Mouse (Mus musculus): ENCODE data around the gene Emx1.

DNA sequence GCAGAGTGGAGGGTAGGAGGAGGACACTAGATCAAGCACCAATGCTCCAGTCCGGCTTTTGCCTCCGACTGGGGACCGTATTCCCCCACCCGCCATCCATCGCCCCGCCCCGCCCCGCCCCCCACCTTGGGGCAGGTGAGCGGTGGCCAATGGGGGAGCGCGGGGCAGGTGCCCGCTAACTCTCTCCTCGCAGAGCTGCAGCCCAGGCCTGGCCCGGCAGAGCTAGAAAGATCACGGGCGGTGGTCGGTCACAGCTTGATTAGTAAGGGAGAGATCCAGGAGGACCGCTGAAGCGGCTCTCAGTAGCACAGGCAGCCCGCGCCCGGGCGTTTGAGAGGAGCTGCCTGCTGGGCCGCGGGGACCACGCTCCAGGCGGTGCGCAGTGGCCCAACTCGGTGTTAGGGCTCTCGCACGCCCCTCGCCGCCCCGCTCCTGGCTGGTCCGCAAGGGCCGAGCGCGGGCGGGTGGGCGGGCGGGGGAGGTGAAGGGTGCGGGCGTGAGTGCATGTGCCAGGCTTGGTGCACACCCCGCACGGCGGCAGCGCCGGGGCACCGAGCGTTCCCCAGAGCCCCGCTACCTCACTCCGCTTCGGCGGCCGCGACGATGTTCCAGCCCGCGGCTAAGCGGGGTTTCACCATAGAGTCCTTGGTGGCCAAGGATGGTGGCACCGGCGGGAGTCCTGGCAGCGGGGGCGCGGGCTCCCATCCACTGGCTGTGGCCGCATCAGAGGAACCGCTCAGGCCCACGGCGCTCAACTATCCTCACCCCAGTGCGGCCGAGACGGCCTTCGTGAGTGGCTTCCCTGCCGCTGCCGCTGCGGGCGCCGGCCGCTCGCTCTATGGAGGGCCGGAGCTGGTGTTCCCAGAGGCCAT lies at the start of gene Emx1:
- no peak for TF ChIP-seq CTCF (IDR thresholded peaks at IDR 0.05)
- TF ChIP-seq EP300 (IDR thresholded peaks at IDR 0.05): no peak

Data from lung, postnatal 0 days (tissue).